Mouse (Mus musculus): ENCODE data around the gene Cacna1d. TPM values are rescaled to one million over a fixed set of nuclear protein-coding genes. Genes with fewer than 3 reads are reported as not detected.

Cacna1d gene
- polyA plus RNA-seq, 2 experiments: 4.9 to 13.0 TPM

GRCm38 (mm10) chr14:29994976-29995375 is 496.3 kb downstream of the Cacna1d start:
- DNase-seq (ENCODE audit: low spot score): no peak
- Histone ChIP-seq H3K27me3 (ENCODE audit: control insufficient read depth, insufficient read depth, low read length) (no peaks in the 10 kb centered on the region), H3K4me1 (ENCODE audit: control insufficient read depth, insufficient read depth, low read length) (no peaks in the 10 kb centered on the region), H3K9me3 (ENCODE audit: control insufficient read depth, low read length) (no peaks in the 10 kb centered on the region), H3K27ac (replicated peaks; ENCODE audit: low read depth, low read length) (no peak overlapping the region), H3K36me3 (ENCODE audit: control insufficient read depth, insufficient read depth, low read length) (peaks cover 73% of the 10 kb centered on the region), H3K4me3 (replicated peaks; ENCODE audit: low read length) (no peak overlapping the region), H3K4me2 (replicated peaks; ENCODE audit: low read depth, low read length, severe bottlenecking) (no peak overlapping the region), H3K9ac (ENCODE audit: low read depth, low read length, severe bottlenecking) (no peak overlapping the region)
- ATAC-seq (ENCODE audit: low FRiP score, low read depth): no peak
- no peak for TF ChIP-seq POLR2A (IDR thresholded peaks at IDR 0.05; ENCODE audit: borderline replicate concordance, extremely low read depth, insufficient read depth, insufficient read length)
- WGBS: 34% methylated on average over 4 of the region's 4 CpGs

Other genes with a start within 250 kb of the Cacna1d start
- 40.5 and 59.1 TPM in 2 replicates for gene Dcp1a, start 11.9 kb downstream of the Cacna1d start, polyA plus RNA-seq (2012; rRNA removed)
- 24.8 and 28.7 TPM in 2 replicates for gene Dcp1a, start 11.9 kb downstream of the Cacna1d start, polyA plus RNA-seq (2014; fragmentation: Nextera tagmentation; extraction: Ambion mirVana)
- gene Tkt, start 56.9 kb upstream of the Cacna1d start, polyA plus RNA-seq (2012; rRNA removed): 195 and 213 TPM in 2 replicates
- 107 and 123 TPM in 2 replicates for gene Tkt, start 56.9 kb upstream of the Cacna1d start, polyA plus RNA-seq (2014; fragmentation: Nextera tagmentation; extraction: Ambion mirVana)
- gene Prkcd, start 134.8 kb upstream of the Cacna1d start, polyA plus RNA-seq (2012; rRNA removed): 105 and 112 TPM in 2 replicates
- 46.1 and 55.6 TPM in 2 replicates for gene Prkcd, start 134.8 kb upstream of the Cacna1d start, polyA plus RNA-seq (2014; fragmentation: Nextera tagmentation; extraction: Ambion mirVana)
- gene Rft1, start 162.9 kb upstream of the Cacna1d start, polyA plus RNA-seq (2012; rRNA removed): 21.3 and 26.6 TPM in 2 replicates
- 14.3 and 15.4 TPM in 2 replicates for gene Rft1, start 162.9 kb upstream of the Cacna1d start, polyA plus RNA-seq (2014; fragmentation: Nextera tagmentation; extraction: Ambion mirVana)
- gene Sfmbt1, start 223.4 kb upstream of the Cacna1d start, polyA plus RNA-seq (2012; rRNA removed): 6.5 and 7.7 TPM in 2 replicates
- gene Sfmbt1, start 223.4 kb upstream of the Cacna1d start, polyA plus RNA-seq (2014; fragmentation: Nextera tagmentation; extraction: Ambion mirVana): 14.0 and 16.5 TPM in 2 replicates

Data from limb, embryonic 14.5 days (tissue).